Mouse (Mus musculus) liver, embryonic 12.5 days (tissue): ENCODE measurements around the gene Tmem151b. TPM values are rescaled to one million over a fixed set of nuclear protein-coding genes. Genes with fewer than 3 reads are reported as not detected.

Experiments used
- ATAC-seq: fragments of 200-750 bp; cut with Nextera tagmentation; 2 replicates; pipeline ENCODE4 v1.8.0; 2017; ENCODE audit warnings: moderate number of reproducible peaks, mild to moderate bottlenecking, moderate library complexity
- H3K27ac ChIP-seq: fragments of 300-500 bp; sonication (generic); 2 replicates; pipeline ENCODE4 v1.5.1; 2016; ENCODE audit warnings: mild to moderate bottlenecking
- H3K27me3 ChIP-seq: fragments of 300-500 bp; sonication (generic); replicated peaks from 2 replicates; pipeline ENCODE4 v1.6.1; 2016; ENCODE audit warnings: mild to moderate bottlenecking, moderate library complexity
- H3K36me3 ChIP-seq: fragments of 300-500 bp; sonication (generic); 2 replicates; pipeline ENCODE4 v1.6.1; 2016; ENCODE audit warnings: mild to moderate bottlenecking, moderate library complexity
- H3K4me1 ChIP-seq: fragments of 300-500 bp; sonication (generic); 2 replicates; pipeline ENCODE4 v1.6.1; 2016
- H3K4me2 ChIP-seq: fragments of 300-500 bp; sonication (generic); 2 replicates; pipeline ENCODE4 v1.6.1; 2016; ENCODE audit warnings: mild to moderate bottlenecking, moderate library complexity
- H3K4me3 ChIP-seq: fragments of 300-500 bp; sonication (generic); 2 replicates; pipeline ENCODE4 v1.5.1; 2016; ENCODE audit warnings: mild to moderate bottlenecking, moderate library complexity
- H3K9ac ChIP-seq: fragments of 300-500 bp; sonication (generic); 2 replicates; pipeline ENCODE4 v1.6.1; 2016; ENCODE audit warnings: mild to moderate bottlenecking, moderate library complexity
- H3K9me3 ChIP-seq: fragments of 300-500 bp; sonication (generic); replicated peaks from 2 replicates; pipeline ENCODE4 v1.6.1; 2016; ENCODE audit warnings: mild to moderate bottlenecking, moderate library complexity
- WGBS: fragments of 180-500 bp; shearing (Covaris S2); methylation state at CpG from one replicate; pipeline ENCODE4 v1.1.7; 2016; ENCODE audit not compliant: insufficient replicate concordance; 5-methylcytosine and 5-hydroxymethylcytosine counted together
- polyA plus RNA-seq: library from polyadenylated mRNA; unstranded; fragments of >200 nt; fragmentation: Nextera tagmentation; extraction: Ambion mirVana; gene quantifications from 2 replicates; pipeline ENCODE4 v1.2.1, GENCODE M21; 2016

Tmem151b gene
- polyA plus RNA-seq, 1 experiment from 2014 or later = 0.30 TPM

DNA sequence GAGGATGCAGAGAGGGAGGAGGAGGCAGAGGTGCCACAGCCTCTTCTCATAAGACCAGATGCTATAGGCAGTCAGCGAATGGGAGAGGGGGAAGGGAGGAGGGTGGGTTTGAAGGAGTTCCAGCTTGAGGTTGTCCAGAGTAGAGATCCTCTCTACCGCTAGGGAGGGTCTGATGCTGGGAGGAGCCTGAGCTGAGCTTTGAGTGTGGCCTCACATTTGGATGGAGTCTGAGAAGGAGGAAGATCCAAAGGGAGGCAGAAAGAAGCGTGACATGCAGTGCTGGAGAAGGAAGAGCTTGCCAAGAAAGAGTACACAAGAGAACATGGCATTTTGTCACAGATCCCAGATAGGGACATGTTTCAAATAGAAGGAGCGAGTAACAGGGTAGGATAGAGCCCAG lies 11.1 kb downstream of the Tmem151b start:
- Histone ChIP-seq H3K9me3 (no peaks in the 10 kb centered on the region), H3K4me1 (no peaks in the 10 kb centered on the region), H3K4me3 (no peak overlapping the region), H3K36me3 (no peaks in the 10 kb centered on the region), H3K27me3 (peaks cover 96% of the 10 kb centered on the region), H3K27ac (no peak overlapping the region), H3K9ac (no peak overlapping the region), H3K4me2 (no peak overlapping the region)
- no peak for ATAC-seq
- WGBS = 46% methylated on average over 4 of the region's 4 CpGs

DNA sequence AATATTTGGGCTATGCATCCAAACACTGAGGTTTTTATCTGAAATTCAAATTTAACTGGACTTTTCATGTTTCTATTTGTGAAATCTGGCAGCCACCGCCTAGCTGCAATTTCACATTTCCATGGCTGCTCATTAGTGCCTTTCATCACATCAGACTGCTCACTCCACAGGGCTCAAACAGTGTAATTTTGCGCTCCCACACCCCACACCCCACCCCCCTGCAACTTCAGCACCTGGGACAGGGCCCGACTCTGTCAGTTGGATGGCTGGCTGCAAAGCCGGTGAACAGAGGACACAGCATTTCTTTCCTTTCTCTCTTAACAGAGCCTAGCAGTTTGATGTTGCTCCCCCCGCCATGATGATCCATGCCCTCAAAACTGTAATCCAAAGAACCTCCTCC lies 13.2 kb downstream of the Tmem151b start:
- Histone ChIP-seq H3K36me3 (no peaks in the 10 kb centered on the region), H3K4me2 (no peak overlapping the region), H3K9me3 (no peaks in the 10 kb centered on the region), H3K9ac (no peak overlapping the region), H3K27ac (no peak overlapping the region), H3K4me1 (no peaks in the 10 kb centered on the region), H3K4me3 (no peak overlapping the region), H3K27me3 (peaks cover 96% of the 10 kb centered on the region)
- ATAC-seq = no peak
- WGBS = 14% methylated on average over 5 of the region's 5 CpGs

DNA sequence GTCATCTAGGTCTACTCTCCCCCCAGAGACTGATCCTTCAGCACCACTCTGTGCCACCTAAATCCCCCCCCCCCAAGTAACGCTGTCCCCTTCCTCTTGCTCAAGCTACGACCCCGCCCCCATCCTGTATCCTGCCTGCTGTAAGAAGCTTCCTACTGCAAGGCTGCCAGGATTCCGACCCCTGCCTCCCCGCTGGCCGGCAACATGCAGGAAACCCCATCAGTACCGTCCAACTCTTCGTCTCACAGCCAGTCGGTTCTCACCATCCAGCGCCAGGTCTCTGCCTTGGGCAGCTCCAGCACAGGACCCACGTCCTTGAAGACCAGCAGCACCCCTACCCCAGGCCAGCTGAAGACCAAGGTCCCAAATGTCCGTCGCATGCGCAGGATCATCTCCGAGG lies 16.6 kb downstream of the Tmem151b start:
- H3K27me3 ChIP-seq = peaks cover 93% of the 10 kb centered on the region
- WGBS = 31% methylated on average over 15 of the region's 15 CpGs
- no peak overlapping the region for H3K4me2 ChIP-seq
- H3K4me1 ChIP-seq = no peaks in the 10 kb centered on the region
- no peak overlapping the region for H3K4me3 ChIP-seq
- H3K36me3 ChIP-seq = no peaks in the 10 kb centered on the region
- ATAC-seq = no peak
- no peaks in the 10 kb centered on the region for H3K9me3 ChIP-seq
- H3K27ac ChIP-seq = no peak overlapping the region
- H3K9ac ChIP-seq = no peak overlapping the region

DNA sequence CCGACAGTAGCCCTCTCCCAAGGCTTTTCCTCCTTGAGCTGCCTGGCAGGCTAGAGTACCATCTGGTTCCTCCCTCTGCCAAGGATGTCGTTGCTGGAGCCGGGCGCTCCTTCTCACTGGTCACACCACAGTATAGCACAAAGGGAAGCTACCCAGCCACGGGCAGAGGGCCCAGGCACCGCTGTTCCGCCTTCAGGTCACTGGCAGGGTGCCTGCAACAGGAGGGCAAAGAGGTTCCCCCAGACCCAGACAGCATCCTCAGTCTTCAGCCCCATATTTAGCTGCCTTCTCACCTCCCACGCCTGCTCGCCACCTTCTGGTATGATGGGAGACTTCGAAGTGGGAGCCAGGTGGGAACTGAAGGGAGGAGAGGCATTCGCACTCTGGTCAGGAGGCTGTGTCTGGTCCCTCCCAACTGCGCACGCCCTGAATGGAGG lies 19.1 kb downstream of the Tmem151b start:
- H3K36me3 ChIP-seq = no peaks in the 10 kb centered on the region
- no peak overlapping the region for H3K9ac ChIP-seq
- no peak overlapping the region for H3K4me2 ChIP-seq
- H3K27ac ChIP-seq = no peak overlapping the region
- ATAC-seq = no peak
- no peaks in the 10 kb centered on the region for H3K4me1 ChIP-seq
- no peak overlapping the region for H3K4me3 ChIP-seq
- peaks cover 94% of the 10 kb centered on the region for H3K27me3 ChIP-seq
- H3K9me3 ChIP-seq = no peaks in the 10 kb centered on the region
- WGBS = 36% methylated on average over 13 of the region's 13 CpGs

DNA sequence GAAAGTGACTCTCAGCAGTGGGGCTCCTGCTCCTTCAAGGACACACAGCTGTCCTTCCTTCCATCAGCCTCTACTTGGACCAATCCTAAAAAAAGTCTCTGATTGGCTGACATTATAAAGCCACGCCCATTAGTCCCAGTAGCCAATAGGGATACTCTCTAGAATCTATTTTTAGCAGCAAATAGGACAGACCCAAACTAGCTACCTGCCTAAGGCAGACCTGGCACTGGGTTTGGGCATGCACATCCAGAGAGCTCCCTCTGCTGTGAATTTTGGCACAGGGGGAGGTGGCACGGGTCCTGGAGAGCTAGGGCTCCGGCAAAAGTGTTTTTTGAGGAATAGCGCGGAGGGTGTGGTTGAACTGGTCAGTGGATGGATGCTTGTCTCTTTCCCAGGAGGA lies 22.9 kb downstream of the Tmem151b start:
- no peaks in the 10 kb centered on the region for H3K36me3 ChIP-seq
- peaks cover 12% of the 10 kb centered on the region for H3K4me1 ChIP-seq
- H3K27me3 ChIP-seq = peaks cover 80% of the 10 kb centered on the region
- no peak overlapping the region for H3K9ac ChIP-seq
- H3K4me3 ChIP-seq = no peak overlapping the region
- H3K4me2 ChIP-seq = no peak overlapping the region
- H3K9me3 ChIP-seq = no peaks in the 10 kb centered on the region
- no peak for ATAC-seq
- no peak overlapping the region for H3K27ac ChIP-seq
- 35% methylated on average over 5 of the region's 5 CpGs for WGBS

DNA sequence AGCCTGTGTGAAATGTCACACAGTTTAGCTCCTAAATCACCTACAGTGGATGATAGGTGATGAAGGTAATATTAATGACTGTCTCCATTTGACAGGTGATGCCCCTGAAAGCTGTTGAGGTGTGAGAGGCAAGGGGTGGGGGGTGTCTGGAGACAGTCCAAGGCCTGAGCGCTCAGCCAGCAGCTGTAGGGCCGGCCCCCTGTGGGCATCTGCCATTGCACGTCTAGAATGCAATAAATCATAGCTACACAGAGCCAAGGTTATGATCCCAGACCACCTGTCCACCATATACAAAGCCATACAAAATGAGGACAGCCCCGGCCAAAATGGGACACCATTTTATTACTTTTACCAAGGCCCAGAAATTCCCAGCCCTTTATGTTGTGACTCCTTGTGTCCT lies 24.5 kb downstream of the Tmem151b start:
- 61% methylated on average over 4 of the region's 4 CpGs for WGBS
- Histone ChIP-seq H3K27me3 (peaks cover 65% of the 10 kb centered on the region), H3K9ac (no peak overlapping the region), H3K9me3 (no peaks in the 10 kb centered on the region), H3K4me3 (no peak overlapping the region), H3K4me1 (peaks cover 12% of the 10 kb centered on the region), H3K27ac (no peak overlapping the region), H3K4me2 (no peak overlapping the region), H3K36me3 (peaks cover 11% of the 10 kb centered on the region)
- ATAC-seq = no peak

DNA sequence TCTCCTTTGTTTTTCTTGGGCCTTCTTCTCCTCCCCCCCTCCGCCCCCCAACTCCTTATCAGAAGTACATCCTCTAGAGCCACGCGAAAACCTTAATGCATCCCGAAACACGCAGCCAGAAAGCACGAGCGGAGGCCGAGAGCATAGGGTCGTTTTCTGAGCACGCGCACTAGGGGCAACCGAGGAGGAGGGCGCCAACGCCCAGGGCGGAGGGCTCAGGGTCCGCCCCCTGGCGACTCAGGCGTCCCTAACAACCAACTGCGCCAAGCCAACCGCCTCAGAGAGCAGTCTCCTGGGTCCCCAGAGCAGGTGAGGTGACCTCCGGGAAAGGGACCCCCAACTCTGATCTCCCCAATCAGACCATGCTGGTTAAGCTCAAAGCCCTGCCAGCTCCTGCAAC lies 26.2 kb downstream of the Tmem151b start, which contains the start of gene Tcte1:
Gene Tcte1 (plus strand): TSS at position 172 of the 400 bp plus-strand sequence.
- no peaks in the 10 kb centered on the region for H3K9me3 ChIP-seq
- H3K4me1 ChIP-seq = peaks cover 12% of the 10 kb centered on the region
- peak within 1 kb of the TSS; percentile 28 for H3K4me3 ChIP-seq
- H3K9ac ChIP-seq = 0 out of 2 replicates have a peak within 1 kb of the TSS, but pooled peaks have one; percentile 3
- WGBS = 2% methylated on average over 21 of the region's 21 CpGs
- H3K27ac ChIP-seq = no peak within 1 kb of the TSS
- H3K27me3 ChIP-seq = peaks cover 50% of the 10 kb centered on the region
- H3K4me2 ChIP-seq = peak within 1 kb of the TSS; percentile 65
- no peak for ATAC-seq
- H3K36me3 ChIP-seq = peaks cover 26% of the 10 kb centered on the region

DNA sequence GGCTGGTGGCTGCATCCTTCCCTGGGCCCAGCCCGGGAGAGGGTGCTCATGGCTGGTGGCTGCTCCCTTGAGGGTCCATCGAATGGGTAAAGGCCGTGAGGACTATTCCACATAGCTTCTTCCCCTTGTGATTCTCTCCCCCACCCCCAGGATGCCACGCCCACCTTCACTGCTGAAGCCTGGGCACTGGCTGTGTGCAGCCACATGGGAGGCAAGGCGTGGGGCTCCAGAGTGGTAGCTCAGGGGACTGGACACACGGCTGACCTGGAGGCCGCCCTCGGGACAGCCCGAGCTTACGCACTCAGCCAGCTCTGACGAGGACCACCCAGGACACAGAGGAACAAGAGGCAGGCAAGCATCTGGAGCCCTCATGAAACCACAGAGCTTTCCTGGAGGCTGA lies 29.3 kb downstream of the Tmem151b start:
- Histone ChIP-seq H3K27ac (no peak overlapping the region), H3K9me3 (no peaks in the 10 kb centered on the region), H3K4me3 (no peak overlapping the region), H3K27me3 (peaks cover 19% of the 10 kb centered on the region), H3K36me3 (peaks cover 49% of the 10 kb centered on the region), H3K9ac (no peak overlapping the region), H3K4me1 (peaks cover 28% of the 10 kb centered on the region), H3K4me2 (no peak overlapping the region)
- ATAC-seq = no peak
- 73% methylated on average over 11 of the region's 11 CpGs for WGBS

DNA sequence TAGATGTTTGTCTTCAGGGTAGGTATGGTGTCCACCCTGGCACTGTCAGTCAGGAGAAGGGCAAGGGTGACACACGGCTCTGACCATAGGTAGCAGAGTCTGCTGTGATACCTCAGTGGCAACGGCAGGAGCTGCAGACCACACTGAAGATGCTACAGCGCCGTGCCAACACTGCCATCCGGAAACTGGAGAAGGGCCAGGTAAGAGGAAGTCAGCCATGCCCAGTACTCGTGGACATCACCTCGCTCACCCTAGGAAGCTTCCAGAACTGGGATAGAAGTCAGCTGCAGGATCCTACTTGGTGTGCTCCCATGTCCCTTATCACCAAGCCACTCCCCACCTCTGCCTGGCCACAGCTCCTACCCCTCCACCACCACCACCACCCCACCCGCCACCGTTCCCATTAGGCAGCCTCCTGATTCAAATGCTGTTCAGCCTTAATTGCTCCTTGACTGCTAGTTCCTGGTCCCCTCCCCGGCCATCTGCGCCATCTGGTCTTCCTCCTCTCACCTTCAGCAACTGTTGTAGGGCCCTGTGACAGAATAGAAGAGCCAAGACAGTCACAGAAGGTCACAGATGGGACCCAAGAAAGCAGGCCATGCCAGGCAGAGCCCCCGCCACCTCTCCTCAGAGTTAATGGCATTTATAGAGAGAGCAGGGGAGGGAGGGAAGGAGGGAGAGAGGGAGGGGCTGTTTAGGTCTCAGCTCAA lies 30.6 kb downstream of the Tmem151b start:
- WGBS = 67% methylated on average over 12 of the region's 12 CpGs
- Histone ChIP-seq H3K27me3 (peaks cover 7% of the 10 kb centered on the region), H3K4me3 (no peak overlapping the region), H3K9me3 (no peaks in the 10 kb centered on the region), H3K9ac (no peak overlapping the region), H3K27ac (no peak overlapping the region), H3K4me2 (no peak overlapping the region), H3K36me3 (peaks cover 49% of the 10 kb centered on the region), H3K4me1 (peaks cover 31% of the 10 kb centered on the region)
- no peak for ATAC-seq

DNA sequence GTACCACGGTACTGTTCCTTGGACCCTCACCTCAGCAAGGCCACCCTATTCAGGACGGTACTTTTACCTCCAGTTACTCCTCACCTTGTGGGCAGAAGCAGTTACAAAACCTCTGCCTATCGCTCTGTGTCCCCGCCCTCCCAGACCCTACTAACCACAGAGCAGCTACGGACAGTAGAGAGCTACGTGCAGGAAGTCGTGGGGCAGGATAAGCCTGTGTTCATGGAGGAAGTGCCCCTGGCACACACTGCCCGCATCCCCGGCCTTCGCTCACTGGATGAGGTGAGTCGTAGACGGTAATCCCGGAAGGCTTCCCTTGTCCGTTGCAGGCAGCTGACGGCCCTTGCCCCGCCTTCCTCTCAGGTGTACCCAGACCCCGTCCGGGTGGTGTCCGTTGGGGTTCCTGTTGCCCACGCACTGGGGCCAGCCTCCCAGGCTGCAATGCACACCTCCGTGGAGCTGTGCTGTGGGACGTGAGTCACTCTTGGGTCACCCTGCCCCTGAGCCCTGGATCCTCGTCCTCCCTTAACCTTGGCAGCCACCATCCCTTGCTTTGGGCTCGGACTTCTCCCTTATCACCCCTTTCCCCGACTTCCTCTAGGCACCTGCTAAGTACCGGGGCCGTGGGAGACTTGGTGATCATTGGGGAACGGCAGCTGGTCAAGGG lies 31.8 kb downstream of the Tmem151b start:
- Histone ChIP-seq H3K27me3 (no peaks in the 10 kb centered on the region), H3K4me2 (no peak overlapping the region), H3K36me3 (peaks cover 49% of the 10 kb centered on the region), H3K4me1 (peaks cover 22% of the 10 kb centered on the region), H3K9me3 (no peaks in the 10 kb centered on the region), H3K9ac (no peak overlapping the region), H3K4me3 (no peak overlapping the region), H3K27ac (no peak overlapping the region)
- ATAC-seq = no peak
- 44% methylated on average over 28 of the region's 28 CpGs for WGBS

DNA sequence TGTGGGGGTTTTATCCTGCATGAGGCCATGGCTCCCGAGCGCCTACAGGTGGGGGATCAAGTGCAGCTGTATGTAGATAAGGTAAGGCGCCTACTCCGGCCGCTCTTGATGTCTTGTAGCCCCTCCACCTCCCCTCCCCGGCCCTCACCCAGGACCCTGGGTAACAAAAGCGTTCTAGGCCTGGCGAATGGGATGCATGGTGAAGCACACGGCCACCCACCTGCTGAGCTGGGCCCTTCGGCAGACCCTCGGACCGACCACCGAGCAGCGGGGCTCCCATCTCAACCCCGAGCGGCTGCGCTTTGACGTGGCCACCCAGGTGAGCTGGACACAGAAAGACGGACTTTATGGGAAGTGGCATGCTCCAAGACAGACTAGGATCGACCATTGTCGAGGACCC lies 32.3 kb downstream of the Tmem151b start:
- ATAC-seq = no peak; the same call in 1 of the 2 replicates
- 84% methylated on average over 21 of the region's 21 CpGs for WGBS
- H3K9me3 ChIP-seq = no peaks in the 10 kb centered on the region
- H3K4me1 ChIP-seq = peaks cover 19% of the 10 kb centered on the region
- no peak overlapping the region for H3K27ac ChIP-seq
- H3K27me3 ChIP-seq = no peaks in the 10 kb centered on the region
- no peak overlapping the region for H3K9ac ChIP-seq
- H3K4me3 ChIP-seq = no peak overlapping the region
- H3K36me3 ChIP-seq = peaks cover 49% of the 10 kb centered on the region
- H3K4me2 ChIP-seq = no peak overlapping the region

DNA sequence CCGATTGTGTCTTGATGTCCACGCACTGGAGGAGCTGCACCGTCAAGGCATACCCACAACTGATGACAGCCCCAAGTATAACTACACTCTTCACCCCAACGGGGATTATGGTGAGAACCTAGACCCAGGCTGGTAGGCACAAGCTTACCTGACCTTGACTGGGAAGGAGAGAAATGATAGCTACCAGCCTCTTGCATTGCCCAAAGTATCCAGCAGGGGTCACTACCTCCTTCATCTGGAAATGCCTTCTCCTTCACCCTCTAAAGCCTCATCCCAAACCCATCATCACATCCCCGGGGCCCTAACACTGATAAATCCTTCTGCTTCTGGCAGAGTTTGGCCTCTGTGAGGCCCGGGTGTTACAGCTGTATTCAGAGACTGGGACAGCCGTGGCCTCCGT lies 33.0 kb downstream of the Tmem151b start:
- Histone ChIP-seq H3K27ac (no peak overlapping the region), H3K36me3 (peaks cover 49% of the 10 kb centered on the region), H3K4me2 (no peak overlapping the region), H3K27me3 (no peaks in the 10 kb centered on the region), H3K4me3 (no peak overlapping the region), H3K9me3 (no peaks in the 10 kb centered on the region), H3K9ac (no peak overlapping the region), H3K4me1 (peaks cover 19% of the 10 kb centered on the region)
- WGBS = 48% methylated on average over 8 of the region's 8 CpGs
- no peak for ATAC-seq
